ENCODE assay signal across 17 mouse cellular contexts in genomic region chr10:4145080-4145807, GRCm38 (mm10).
DNase-seq lines count a peak whose midpoint lies in the region; ATAC-seq and TF ChIP-seq lines count a peak whose summit lies in the region.
"Had no signal": no experiment of that assay in that cellular context is flagged by ENCODE, and none has a peak within 500 bp of the region (broad histone marks: within the 10 kb centered on the region; RNA-seq: fewer than 3 reads in every experiment).

No protein-coding gene starts in this region.

- H3K4me1 ChIP-seq in stomach, embryonic 16.5 days (ENCODE audit: control insufficient read depth, insufficient read depth, low read length): 0 out of 2 replicates have a peak, but pooled peaks cover 3% of the 10 kb centered on the region
- H3K4me1 ChIP-seq in stomach, postnatal 0 days (replicated peaks; ENCODE audit: control insufficient read depth, insufficient read depth): no peaks in the 10 kb centered on the region
- H3K4me1 ChIP-seq: midbrain, embryonic 13.5 days had no signal

- no peak overlapping the region for H3K9ac ChIP-seq in stomach, embryonic 16.5 days (ENCODE audit: low read length)
- no peak overlapping the region for H3K9ac ChIP-seq in stomach, postnatal 0 days (ENCODE audit: low read length)
- H3K9ac ChIP-seq: liver, postnatal 0 days; midbrain, embryonic 13.5 days had no signal

- H3K4me3 ChIP-seq in gastrocnemius, adult 2 months: no peak overlapping the region
- H3K4me3 ChIP-seq in stomach, embryonic 16.5 days (replicated peaks; ENCODE audit: low read length): no peak overlapping the region
- no peak overlapping the region for H3K4me3 ChIP-seq in stomach, postnatal 0 days (ENCODE audit: low read depth, low read length)
- H3K4me3 ChIP-seq: layer of hippocampus, adult 2 months; left cerebral cortex, adult 2 months; midbrain, embryonic 13.5 days had no signal

- no peaks in the 10 kb centered on the region for H3K27me3 ChIP-seq in stomach, embryonic 16.5 days (ENCODE audit: control insufficient read depth, insufficient read depth, low read length)
- H3K27me3 ChIP-seq in stomach, postnatal 0 days (ENCODE audit: control insufficient read depth, insufficient read depth, low read length): no peaks in the 10 kb centered on the region
- H3K27me3 ChIP-seq: midbrain, embryonic 13.5 days had no signal

- ATAC-seq in stomach, embryonic 16.5 days (ENCODE audit: insufficient read depth, low FRiP score): peak; percentile 33; the same call in 1 of the 2 replicates
- no peak for ATAC-seq in stomach, postnatal 0 days (ENCODE audit: low FRiP score, low TSS enrichment)
- ATAC-seq: hindbrain, embryonic 16.5 days; liver, postnatal 0 days; midbrain, embryonic 13.5 days had no signal

- intact Hi-C loops in gastrocnemius, adult 2 months (cut with DNase I): loop anchor here (10.0 kb wide), 1 partner anchor 140 kb away; no protein-coding TSS in a partner anchor
- intact Hi-C loops in heart, postnatal 14 days (cut with DNase I): no loop called here

- H3K4me2 ChIP-seq in stomach, embryonic 16.5 days (ENCODE audit: low read depth, low read length): no peak overlapping the region
- no peak overlapping the region for H3K4me2 ChIP-seq in stomach, postnatal 0 days (replicated peaks; ENCODE audit: low read depth)
- H3K4me2 ChIP-seq: midbrain, embryonic 13.5 days had no signal

- TF ChIP-seq EP300 in stomach, postnatal 0 days (optimal IDR thresholded peaks at IDR 0.05): no peak

- WGBS in stomach, embryonic 16.5 days: 54% methylated on average over 16 of the region's 16 CpGs
- WGBS in stomach, postnatal 0 days: 54% methylated on average over 16 of the region's 16 CpGs

- no peak for TF ChIP-seq CTCF in gastrocnemius, adult 2 months (IDR thresholded peaks at IDR 0.05)
- TF ChIP-seq CTCF in stomach, postnatal 0 days (IDR thresholded peaks at IDR 0.05; ENCODE audit: low read depth): no peak

- no peaks in the 10 kb centered on the region for H3K9me3 ChIP-seq in stomach, embryonic 16.5 days (replicated peaks; ENCODE audit: control insufficient read depth, low read length)
- no peaks in the 10 kb centered on the region for H3K9me3 ChIP-seq in stomach, postnatal 0 days (ENCODE audit: control insufficient read depth, low read length)
- H3K9me3 ChIP-seq: G1E; midbrain, embryonic 13.5 days had no signal

- no peaks in the 10 kb centered on the region for H3K36me3 ChIP-seq in stomach, embryonic 16.5 days (ENCODE audit: control insufficient read depth, insufficient read depth, low read length)
- no peaks in the 10 kb centered on the region for H3K36me3 ChIP-seq in stomach, postnatal 0 days (ENCODE audit: control insufficient read depth, insufficient read depth, low read length)
- H3K36me3 ChIP-seq: midbrain, embryonic 13.5 days had no signal

- peak; percentile 32 for DNase-seq in gastrocnemius, adult 2 months
- no peak for DNase-seq in gastrocnemius, adult 18-20 months (ENCODE audit: low spot score)
- no peak for DNase-seq in stomach, postnatal 0 days (ENCODE audit: low spot score)
- DNase-seq in kidney, postnatal 4 days: peak; percentile 60 to 69
- DNase-seq in heart, postnatal 14 days: no peak
- no peak for DNase-seq in thymus, adult 18-20 months
- DNase-seq: B cell, adult 2 months; cerebellum, adult 18-20 months; liver, postnatal 0 days; right cerebral cortex, postnatal 4 days; thymus, postnatal 14 days had no signal

- 0 out of 2 replicates have a peak overlapping the region, but pooled peaks have one; percentile 13 for H3K27ac ChIP-seq in gastrocnemius, adult 2 months
- H3K27ac ChIP-seq in stomach, embryonic 16.5 days (ENCODE audit: low read length): no peak overlapping the region
- no peak overlapping the region for H3K27ac ChIP-seq in stomach, postnatal 0 days (replicated peaks)
- H3K27ac ChIP-seq: layer of hippocampus, adult 2 months; left cerebral cortex, adult 2 months; midbrain, embryonic 13.5 days had no signal

Comparison
In these comparisons a context has a peak if more than half of its experiments do, and no peak if none do; other contexts are left out.
1. DNase-seq: peak in gastrocnemius, adult 2 months (single experiment) and kidney, postnatal 4 days (2 of 2); none in gastrocnemius, adult 18-20 months (single experiment), stomach, postnatal 0 days (single experiment), heart, postnatal 14 days (0 of 2) and thymus, adult 18-20 months (0 of 2).